12 mouse cellular contexts compared by ENCODE assay signal in genomic region chr9:44690641-44691040, GRCm38 (mm10). TPM values are rescaled to one million over a fixed set of nuclear protein-coding genes. Genes with fewer than 3 reads are reported as not detected.
DNase-seq lines count a peak whose midpoint lies in the region; ATAC-seq and TF ChIP-seq lines count a peak whose summit lies in the region.
"Had no signal": no experiment of that assay in that cellular context is flagged by ENCODE, and none has a peak within 500 bp of the region (broad histone marks: within the 10 kb centered on the region; RNA-seq: fewer than 3 reads in every experiment).

No protein-coding gene starts in this region.

- DNase-seq in forebrain, embryonic 14.5 days (ENCODE audit: low spot score): no peak
- DNase-seq in forebrain, postnatal 0 days: no peak
- peak; percentile 28 to 34 for DNase-seq in spleen, postnatal 36 days (ENCODE audit: low spot score in 2 of 2)
- no peak for DNase-seq in spleen, postnatal 14 days (ENCODE audit: low spot score in 2 of 2)
- DNase-seq in ovary, postnatal 10 days (ENCODE audit: low spot score): no peak
- no peak for DNase-seq in adrenal gland, postnatal 10 days

- H3K4me1 ChIP-seq in forebrain, embryonic 14.5 days (ENCODE audit: control insufficient read depth, insufficient read depth, low read length): peaks cover 15% of the 10 kb centered on the region
- H3K4me1 ChIP-seq in forebrain, postnatal 0 days (ENCODE audit: insufficient read depth): no peaks in the 10 kb centered on the region
- H3K4me1 ChIP-seq in liver, embryonic 16.5 days (ENCODE audit: control insufficient read depth, low read depth, low read length): peaks cover 2% of the 10 kb centered on the region; the same call in 1 of the 2 replicates
- H3K4me1 ChIP-seq in hindbrain, embryonic 12.5 days: peaks cover 20% of the 10 kb centered on the region

- 47% methylated on average over 7 of the region's 7 CpGs for WGBS in forebrain, embryonic 14.5 days
- WGBS in forebrain, postnatal 0 days: 43% methylated on average over 7 of the region's 7 CpGs
- 24% methylated on average over 7 of the region's 7 CpGs for WGBS in liver, embryonic 16.5 days (ENCODE audit: insufficient replicate concordance)
- WGBS in hindbrain, embryonic 12.5 days: 41% methylated on average over 7 of the region's 7 CpGs

- H3K4me2 ChIP-seq in forebrain, embryonic 14.5 days (ENCODE audit: low read length): no peak overlapping the region
- H3K4me2 ChIP-seq in forebrain, postnatal 0 days (ENCODE audit: low read depth): no peak overlapping the region
- 0 out of 2 replicates have a peak overlapping the region, but pooled peaks have one; percentile 17 for H3K4me2 ChIP-seq in liver, embryonic 16.5 days (ENCODE audit: low read depth, low read length)
- H3K4me2 ChIP-seq in hindbrain, embryonic 12.5 days (replicated peaks): no peak overlapping the region
- H3K4me2 ChIP-seq: limb, embryonic 12.5 days had no signal

- peak overlapping the region; percentile 82; the same call in 1 of the 2 replicates for H3K27ac ChIP-seq in forebrain, embryonic 14.5 days (ENCODE audit: low read depth, low read length)
- H3K27ac ChIP-seq in forebrain, postnatal 0 days (ENCODE audit: low read depth, low read length): no peak overlapping the region
- no peak overlapping the region for H3K27ac ChIP-seq in liver, embryonic 16.5 days (ENCODE audit: low read length)
- H3K27ac ChIP-seq in hindbrain, embryonic 12.5 days: no peak overlapping the region
- H3K27ac ChIP-seq: limb, embryonic 12.5 days had no signal

- H3K27me3 ChIP-seq in forebrain, embryonic 14.5 days (replicated peaks; ENCODE audit: control insufficient read depth, insufficient read depth, low read length): no peaks in the 10 kb centered on the region
- H3K27me3 ChIP-seq in forebrain, postnatal 0 days (ENCODE audit: insufficient read depth, low read length): no peaks in the 10 kb centered on the region
- H3K27me3 ChIP-seq in liver, embryonic 16.5 days (ENCODE audit: control insufficient read depth, insufficient read depth, low read depth, low read length): no peaks in the 10 kb centered on the region
- no peaks in the 10 kb centered on the region for H3K27me3 ChIP-seq in hindbrain, embryonic 12.5 days
- H3K27me3 ChIP-seq: limb, embryonic 12.5 days had no signal

- peaks cover 74% of the 10 kb centered on the region for H3K36me3 ChIP-seq in forebrain, embryonic 14.5 days (ENCODE audit: control insufficient read depth, insufficient read depth, low read length)
- peaks cover 61% of the 10 kb centered on the region for H3K36me3 ChIP-seq in forebrain, postnatal 0 days (ENCODE audit: insufficient read depth)
- no peaks in the 10 kb centered on the region for H3K36me3 ChIP-seq in liver, embryonic 16.5 days (ENCODE audit: control insufficient read depth, insufficient read depth)
- peaks cover 74% of the 10 kb centered on the region for H3K36me3 ChIP-seq in hindbrain, embryonic 12.5 days
- H3K36me3 ChIP-seq: G1E had no signal

- H3K9ac ChIP-seq in forebrain, embryonic 14.5 days (ENCODE audit: low read length): no peak overlapping the region
- H3K9ac ChIP-seq in forebrain, postnatal 0 days: no peak overlapping the region
- no peak overlapping the region for H3K9ac ChIP-seq in liver, embryonic 16.5 days (ENCODE audit: low read depth, low read length)
- no peak overlapping the region for H3K9ac ChIP-seq in hindbrain, embryonic 12.5 days
- H3K9ac ChIP-seq: limb, embryonic 12.5 days had no signal

- no peaks in the 10 kb centered on the region for H3K9me3 ChIP-seq in forebrain, embryonic 14.5 days (replicated peaks; ENCODE audit: control insufficient read depth, low read length)
- no peaks in the 10 kb centered on the region for H3K9me3 ChIP-seq in forebrain, postnatal 0 days (ENCODE audit: low read length)
- H3K9me3 ChIP-seq in liver, embryonic 16.5 days (replicated peaks; ENCODE audit: control insufficient read depth, low read length): no peaks in the 10 kb centered on the region
- H3K9me3 ChIP-seq in hindbrain, embryonic 12.5 days (replicated peaks): no peaks in the 10 kb centered on the region
- H3K9me3 ChIP-seq: G1E; limb, embryonic 12.5 days had no signal

- no peak for ATAC-seq in forebrain, embryonic 14.5 days
- no peak for ATAC-seq in forebrain, postnatal 0 days
- no peak for ATAC-seq in liver, embryonic 16.5 days (ENCODE audit: low read depth)
- no peak for ATAC-seq in hindbrain, embryonic 12.5 days (ENCODE audit: low FRiP score)

- no peak for TF ChIP-seq CTCF in forebrain, postnatal 0 days (IDR thresholded peaks at IDR 0.05; ENCODE audit: low read depth)

- no peak overlapping the region for H3K4me3 ChIP-seq in forebrain, embryonic 14.5 days (ENCODE audit: low read depth, low read length)
- no peak overlapping the region for H3K4me3 ChIP-seq in forebrain, postnatal 0 days (ENCODE audit: low read depth, low read length)
- H3K4me3 ChIP-seq in liver, embryonic 16.5 days (ENCODE audit: low read depth, low read length): no peak overlapping the region
- no peak overlapping the region for H3K4me3 ChIP-seq in hindbrain, embryonic 12.5 days
- H3K4me3 ChIP-seq: heart, adult 2 months; limb, embryonic 12.5 days had no signal

RNA-seq across cellular contexts. Expression of gene Treh, which starts 17.6 kb away (rescaled TPM):
- polyA plus RNA-seq in forebrain, embryonic 14.5 days (2014; fragmentation: Nextera tagmentation; extraction: Ambion mirVana): not detected in 2 replicates
- total RNA-seq in forebrain, postnatal 0 days (2014; rRNA removed): not detected in 2 replicates
- polyA plus RNA-seq in forebrain, postnatal 0 days (2015; fragmentation: Nextera tagmentation; extraction: Ambion mirVana): not detected in 2 replicates
- not detected in 2 replicates for polyA plus RNA-seq in liver, embryonic 16.5 days (2015; fragmentation: Nextera tagmentation; extraction: Ambion mirVana)
- not detected for total RNA-seq in adrenal gland, postnatal 10 days (2021)
- not detected in 2 replicates for polyA plus RNA-seq in hindbrain, embryonic 12.5 days (2016; fragmentation: Nextera tagmentation; extraction: Ambion mirVana)
- total RNA-seq: G1E; heart, adult 2 months; monocyte, adult 5-6 weeks had no signal
- polyA plus RNA-seq: G1E; heart, adult 2 months; limb, embryonic 12.5 days had no signal

RNA-seq across cellular contexts. Expression of gene Phldb1, which starts 44.4 kb away (rescaled TPM):
- 29.5 and 42.9 TPM in 2 replicates for polyA plus RNA-seq in forebrain, embryonic 14.5 days (2014; fragmentation: Nextera tagmentation; extraction: Ambion mirVana)
- total RNA-seq in forebrain, postnatal 0 days (2014; rRNA removed): 106 and 129 TPM in 2 replicates
- polyA plus RNA-seq in forebrain, postnatal 0 days (2015; fragmentation: Nextera tagmentation; extraction: Ambion mirVana): 28.2 and 34.3 TPM in 2 replicates
- polyA plus RNA-seq in liver, embryonic 16.5 days (2015; fragmentation: Nextera tagmentation; extraction: Ambion mirVana): 2.2 and 2.3 TPM in 2 replicates
- total RNA-seq in adrenal gland, postnatal 10 days (2021): 10 to 100 TPM; 54.5 to 63.9 TPM
- 70.8 and 74.1 TPM in 2 replicates for polyA plus RNA-seq in hindbrain, embryonic 12.5 days (2016; fragmentation: Nextera tagmentation; extraction: Ambion mirVana)

Comparison
In these comparisons a context has a peak if more than half of its experiments do, and no peak if none do; other contexts are left out.
1. DNase-seq: peak in spleen, postnatal 36 days (2 of 2); none in forebrain, embryonic 14.5 days (single experiment), forebrain, postnatal 0 days (single experiment), spleen, postnatal 14 days (0 of 2), ovary, postnatal 10 days (single experiment) and adrenal gland, postnatal 10 days (single experiment).